Mouse (Mus musculus) liver, postnatal 0 days (tissue): ENCODE results near the gene Rims1. TPM values are rescaled to one million over a fixed set of nuclear protein-coding genes. Genes with fewer than 3 reads are reported as not detected.

ENCODE experiments used
- ATAC-seq: fragments of 200-750 bp; cut with Nextera tagmentation; 2 replicates; pipeline ENCODE4 v1.8.0; 2017; ENCODE audit warnings: mild to moderate bottlenecking, moderate library complexity
- DNase-seq: peaks from one replicate; pipeline ENCODE4 v3.0.0-alpha.2; 2016
- H3K27ac ChIP-seq: fragments of 300-500 bp; sonication (generic); 2 replicates; pipeline ENCODE4 v1.5.1; 2014; ENCODE audit warnings: antibody characterized with exemption, moderate library complexity, mild to moderate bottlenecking, low read depth
- H3K27me3 ChIP-seq: fragments of 300-500 bp; sonication (generic); 2 replicates; pipeline ENCODE4 v1.6.1; 2014; ENCODE audit warnings: low read length, control low read depth, mixed read lengths; ENCODE audit not compliant: insufficient read depth
- H3K36me3 ChIP-seq: fragments of 300-500 bp; sonication (generic); replicated peaks from 2 replicates; pipeline ENCODE4 v1.6.1; 2014; ENCODE audit warnings: mild to moderate bottlenecking, control low read depth, low read length, moderate library complexity, mixed read lengths; ENCODE audit not compliant: insufficient read depth
- H3K4me1 ChIP-seq: fragments of 300-500 bp; sonication (generic); 2 replicates; pipeline ENCODE4 v1.6.1; 2014; ENCODE audit warnings: antibody characterized with exemption, mild to moderate bottlenecking, control low read depth; ENCODE audit not compliant: insufficient read depth
- H3K4me2 ChIP-seq: fragments of 300-500 bp; sonication (generic); 2 replicates; pipeline ENCODE4 v1.6.1; 2014; ENCODE audit warnings: low read depth, mild to moderate bottlenecking, low read length, moderate library complexity, mixed read lengths
- H3K4me3 ChIP-seq: fragments of 300-500 bp; sonication (generic); 2 replicates; pipeline ENCODE4 v1.5.1; 2014; ENCODE audit warnings: low read depth, low read length
- H3K9ac ChIP-seq: fragments of 300-500 bp; sonication (generic); replicated peaks from 2 replicates; pipeline ENCODE4 v1.6.1; 2014; ENCODE audit warnings: mild to moderate bottlenecking, moderate library complexity
- H3K9me3 ChIP-seq: fragments of 300-500 bp; sonication (generic); 2 replicates; pipeline ENCODE4 v1.6.1; 2016; ENCODE audit warnings: mild to moderate bottlenecking, control low read depth, low read length, mixed read lengths
- CTCF ChIP-seq: sonication (generic); IDR thresholded peaks from 2 replicates; pipeline ENCODE4 v1.5.1; 2016; ENCODE audit warnings: antibody characterized with exemption, low read depth
- EP300 ChIP-seq: IDR thresholded peaks from 2 replicates; pipeline ENCODE4 v1.6.1; 2016; ENCODE audit warnings: antibody characterized with exemption, low read depth, mild to moderate bottlenecking
- WGBS: fragments of 180-500 bp; shearing (Covaris S2); extraction: QIAGEN DNeasy Blood & Tissue Kit; methylation state at CpG from one replicate; pipeline ENCODE4 v1.1.7; 2014; ENCODE audit not compliant: insufficient replicate concordance; 5-methylcytosine and 5-hydroxymethylcytosine counted together
- polyA plus RNA-seq: library from polyadenylated mRNA; unstranded; fragments of >200 nt; fragmentation: Nextera tagmentation; extraction: Ambion mirVana; gene quantifications from 2 replicates; pipeline ENCODE4 v1.2.1, GENCODE M21; 2015

Gene Rims1
- polyA plus RNA-seq, 1 experiment from 2014 or later: not detected

GRCm38 (mm10) chr1:22252873-22253272, 552.9 kb downstream of the Rims1 start:
- Histone ChIP-seq H3K4me1 (no peaks in the 10 kb centered on the region), H3K9ac (no peak overlapping the region), H3K4me2 (no peak overlapping the region), H3K27ac (no peak overlapping the region), H3K4me3 (no peak overlapping the region), H3K27me3 (no peaks in the 10 kb centered on the region), H3K9me3 (no peaks in the 10 kb centered on the region), H3K36me3 (no peaks in the 10 kb centered on the region)
- TF ChIP-seq EP300: no peak
- TF ChIP-seq CTCF: no peak
- ATAC-seq (no peak), DNase-seq (no peak)

- no peak overlapping the region for H3K27ac ChIP-seq
- H3K36me3 ChIP-seq: no peaks in the 10 kb centered on the region
- no peak overlapping the region for H3K4me2 ChIP-seq
- ATAC-seq (no peak), DNase-seq (no peak)
- H3K9ac ChIP-seq: no peak overlapping the region
- H3K27me3 ChIP-seq: no peaks in the 10 kb centered on the region
- no peaks in the 10 kb centered on the region for H3K4me1 ChIP-seq
- TF ChIP-seq CTCF (no peak), EP300 (no peak)
- H3K4me3 ChIP-seq: no peak overlapping the region
- H3K9me3 ChIP-seq: no peaks in the 10 kb centered on the region
Observed at GRCm38 (mm10) chr1:22248898-22249386, 556.9 kb downstream of the Rims1 start.

- no peaks in the 10 kb centered on the region for H3K4me1 ChIP-seq
- TF ChIP-seq EP300 (no peak), CTCF (no peak)
- 73% methylated on average over 2 of the region's 2 CpGs for WGBS
Observed at GRCm38 (mm10) chr1:22245748-22246147, 560.0 kb downstream of the Rims1 start.

More at GRCm38 (mm10) chr1:22245748-22246147, 560.0 kb downstream of the Rims1 start:
- Histone ChIP-seq H3K36me3 (no peaks in the 10 kb centered on the region), H3K4me2 (no peak overlapping the region), H3K9me3 (no peaks in the 10 kb centered on the region), H3K27ac (no peak overlapping the region), H3K4me3 (no peak overlapping the region), H3K9ac (no peak overlapping the region), H3K27me3 (no peaks in the 10 kb centered on the region)
- DNase-seq (no peak), ATAC-seq (no peak)
